Mouse (Mus musculus) ES-Bruce4 (cell line): ENCODE measurements at regions not wholly inside any gene's neighbourhood (a gene's known extent, or its start where the extent isn't known, plus 50 kb on each side); places are given as distances from the start of the nearest gene placed in this dataset.

Source experiments
- CTCF ChIP-seq: IDR thresholded peaks from one replicate; pipeline ENCODE4 v1.8.1; 2011; ENCODE audit warnings: low read depth, low read length
- EP300 ChIP-seq: IDR thresholded peaks from 2 replicates; pipeline ENCODE4 v1.6.1; 2011; ENCODE audit warnings: low read depth, low read length; ENCODE audit not compliant: insufficient read depth
- POLR2A ChIP-seq: IDR thresholded peaks from one replicate; pipeline ENCODE4 v1.8.1; 2011; ENCODE audit warnings: low read length; ENCODE audit not compliant: insufficient read depth

GRCm38 (mm10) chr11:23203566-23203965 is 52.3 kb upstream of the Xpo1 start:
- TF ChIP-seq CTCF (no peak), POLR2A (no peak), EP300 (no peak)
